Mouse (Mus musculus) myocyte (in vitro differentiated cells): ENCODE measurements around the gene Gucd1.

Source experiments
- CEBPB ChIP-seq: IDR thresholded peaks from 2 replicates; pipeline ENCODE4 v1.6.1; 2011; ENCODE audit warnings: mild to moderate bottlenecking, moderate library complexity; ENCODE audit not compliant: poor library complexity, insufficient read depth, severe bottlenecking
- MAX ChIP-seq: IDR thresholded peaks from one replicate; pipeline ENCODE4 v1.6.1; 2011; ENCODE audit warnings: low read depth, mild to moderate bottlenecking, control low read depth
- MYOG ChIP-seq, 3 experiments: IDR thresholded peaks; one replicate each; pipeline ENCODE4 v1.6.1; 2011; ENCODE audit warnings: control low read depth in 2 of 3, low read depth in 2 of 3, mild to moderate bottlenecking in 2 of 3; ENCODE audit not compliant: insufficient read length in 2 of 3, control insufficient read depth in 1 of 3, insufficient read depth in 1 of 3
- POLR2A ChIP-seq: IDR thresholded peaks from one replicate; pipeline ENCODE4 v1.6.1; 2011; ENCODE audit warnings: low read depth, mild to moderate bottlenecking, control low read depth, moderate library complexity; ENCODE audit not compliant: insufficient read length
- POLR2AphosphoS2 ChIP-seq: IDR thresholded peaks from one replicate; pipeline ENCODE4 v1.6.1; 2011; ENCODE audit warnings: low read depth, control low read depth; ENCODE audit not compliant: insufficient read length
- TCF12 ChIP-seq: IDR thresholded peaks from one replicate; pipeline ENCODE4 v1.6.1; 2011; ENCODE audit warnings: mild to moderate bottlenecking, control low read depth; ENCODE audit not compliant: poor library complexity, insufficient read depth, severe bottlenecking
- USF1 ChIP-seq: IDR thresholded peaks from one replicate; pipeline ENCODE4 v1.6.1; 2011; ENCODE audit warnings: low read depth, mild to moderate bottlenecking, control low read depth, moderate library complexity

DNA sequence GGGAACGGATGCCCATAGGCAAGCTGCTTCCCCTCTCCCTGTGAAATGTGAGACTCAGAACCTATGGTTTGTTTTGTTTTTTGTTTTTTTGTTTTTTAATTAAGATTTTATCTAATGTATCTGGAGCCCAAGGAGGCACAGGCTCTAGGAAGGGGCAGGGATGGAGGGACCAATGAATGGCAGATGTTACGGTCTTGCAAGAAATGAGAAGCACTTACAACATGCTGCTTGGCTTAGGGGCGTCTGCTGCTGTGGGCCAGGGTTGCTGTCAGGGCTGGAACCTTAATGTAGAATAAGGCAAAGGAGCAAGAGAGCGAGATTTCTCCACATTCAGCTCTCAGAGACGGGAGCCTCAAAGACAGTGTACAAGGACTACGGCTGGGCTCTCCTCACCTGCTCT is 37.8 kb upstream of the Gucd1 start:
- TF ChIP-seq POLR2A: no peak
- no peak for TF ChIP-seq CEBPB
- no peak for TF ChIP-seq POLR2AphosphoS2
- TF ChIP-seq MAX: no peak
- no peak for TF ChIP-seq TCF12
- no peak for TF ChIP-seq USF1
- TF ChIP-seq MYOG (IDR thresholded peaks at IDR 0.05; ENCODE audit: control insufficient read depth in 1 of 3, insufficient read depth in 1 of 3, insufficient read length in 2 of 3, low read depth in 2 of 3): no peak
